Mouse (Mus musculus) embryo, embryonic 11 days (tissue): Measurements from ENCODE around the gene Eml2.

Experiments used
- DNase-seq: peaks from one replicate; pipeline ENCODE4 v3.0.0-alpha.2; 2015

Eml2 gene

GRCm38 (mm10) chr7:19231849-19232248, 55.6 kb downstream of the Eml2 start:
- DNase-seq: no peak

- DNase-seq: no peak
Measured at GRCm38 (mm10) chr7:19234652-19235051, 58.4 kb downstream of the Eml2 start.

GRCm38 (mm10) chr7:19235092-19235671, 59.0 kb downstream of the Eml2 start:
- DNase-seq: no peak

GRCm38 (mm10) chr7:19236411-19236810, 60.2 kb downstream of the Eml2 start:
- no peak for DNase-seq

- no peak for DNase-seq
Measured at GRCm38 (mm10) chr7:19238344-19238743, 62.1 kb downstream of the Eml2 start.

- DNase-seq: peak; percentile 88
Measured at GRCm38 (mm10) chr7:19239423-19239822, 63.2 kb downstream of the Eml2 start.

GRCm38 (mm10) chr7:19239986-19240385, 63.8 kb downstream of the Eml2 start:
- no peak for DNase-seq

- no peak for DNase-seq
Measured at GRCm38 (mm10) chr7:19240905-19241463, 64.8 kb downstream of the Eml2 start.

GRCm38 (mm10) chr7:19242005-19242404, 65.8 kb downstream of the Eml2 start:
- no peak for DNase-seq

- DNase-seq: no peak
Measured at GRCm38 (mm10) chr7:19243858-19244257, 67.6 kb downstream of the Eml2 start.

GRCm38 (mm10) chr7:19245083-19245482, 68.9 kb downstream of the Eml2 start:
- no peak for DNase-seq

GRCm38 (mm10) chr7:19246855-19247254, 70.6 kb downstream of the Eml2 start:
- DNase-seq: no peak

GRCm38 (mm10) chr7:19247511-19247910, 71.3 kb downstream of the Eml2 start:
- DNase-seq: no peak

GRCm38 (mm10) chr7:19252078-19252477, 75.9 kb downstream of the Eml2 start:
- no peak for DNase-seq

GRCm38 (mm10) chr7:19253437-19253836, 77.2 kb downstream of the Eml2 start:
- DNase-seq: no peak

- DNase-seq: no peak
Measured at GRCm38 (mm10) chr7:19255395-19255794, 79.2 kb downstream of the Eml2 start.
